Mouse (Mus musculus) 3T3-L1 (cell line): ENCODE data around the gene Scube2.

ENCODE experiments used
- DNase-seq: peaks from one replicate; pipeline ENCODE4 v3.0.0-alpha.2; 2015; ENCODE audit warnings: low read depth, low spot score

Scube2 gene

DNA sequence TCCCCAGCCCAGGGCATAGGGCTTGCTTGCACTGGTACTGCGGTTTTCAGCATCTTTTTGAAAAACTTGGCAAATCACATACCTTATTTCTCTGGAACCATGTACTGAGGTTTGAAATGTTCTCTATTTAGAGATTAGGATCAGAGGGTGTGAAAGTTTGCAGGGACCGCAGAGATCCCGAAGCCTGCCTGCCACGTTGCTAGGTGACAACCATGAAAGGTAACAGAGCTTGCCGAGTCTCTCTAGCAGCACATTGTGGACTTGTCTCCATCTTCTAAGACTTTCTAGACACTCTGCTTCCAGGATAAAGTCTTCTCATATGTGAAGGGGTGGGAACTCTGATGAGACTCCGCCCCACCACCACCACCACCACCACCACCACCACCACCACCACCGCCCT is 13.5 kb downstream of the Scube2 start:
- no peak for DNase-seq

DNA sequence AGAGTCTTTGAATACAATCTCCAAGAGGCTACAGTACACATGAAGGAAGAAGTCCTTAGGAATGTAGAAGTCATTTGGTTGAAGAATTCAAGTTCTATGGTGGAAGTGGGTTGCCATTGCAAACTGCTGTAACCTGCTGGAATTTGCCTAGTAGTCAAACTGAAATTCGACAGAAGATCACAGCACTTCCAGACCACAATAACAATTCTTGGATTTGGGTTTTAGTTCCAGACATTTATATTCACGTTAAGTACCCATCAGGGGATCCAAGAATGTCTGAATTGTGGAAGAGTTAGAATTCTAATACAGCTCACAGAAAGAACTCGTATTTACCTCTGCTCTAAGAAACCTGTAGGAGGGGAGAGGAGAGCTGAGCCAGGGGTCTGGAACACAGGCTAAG is 14.9 kb downstream of the Scube2 start:
- DNase-seq: no peak

- no peak for DNase-seq
Observed at GRCm38 (mm10) chr7:109849750-109850434, 15.6 kb downstream of the Scube2 start.

DNA sequence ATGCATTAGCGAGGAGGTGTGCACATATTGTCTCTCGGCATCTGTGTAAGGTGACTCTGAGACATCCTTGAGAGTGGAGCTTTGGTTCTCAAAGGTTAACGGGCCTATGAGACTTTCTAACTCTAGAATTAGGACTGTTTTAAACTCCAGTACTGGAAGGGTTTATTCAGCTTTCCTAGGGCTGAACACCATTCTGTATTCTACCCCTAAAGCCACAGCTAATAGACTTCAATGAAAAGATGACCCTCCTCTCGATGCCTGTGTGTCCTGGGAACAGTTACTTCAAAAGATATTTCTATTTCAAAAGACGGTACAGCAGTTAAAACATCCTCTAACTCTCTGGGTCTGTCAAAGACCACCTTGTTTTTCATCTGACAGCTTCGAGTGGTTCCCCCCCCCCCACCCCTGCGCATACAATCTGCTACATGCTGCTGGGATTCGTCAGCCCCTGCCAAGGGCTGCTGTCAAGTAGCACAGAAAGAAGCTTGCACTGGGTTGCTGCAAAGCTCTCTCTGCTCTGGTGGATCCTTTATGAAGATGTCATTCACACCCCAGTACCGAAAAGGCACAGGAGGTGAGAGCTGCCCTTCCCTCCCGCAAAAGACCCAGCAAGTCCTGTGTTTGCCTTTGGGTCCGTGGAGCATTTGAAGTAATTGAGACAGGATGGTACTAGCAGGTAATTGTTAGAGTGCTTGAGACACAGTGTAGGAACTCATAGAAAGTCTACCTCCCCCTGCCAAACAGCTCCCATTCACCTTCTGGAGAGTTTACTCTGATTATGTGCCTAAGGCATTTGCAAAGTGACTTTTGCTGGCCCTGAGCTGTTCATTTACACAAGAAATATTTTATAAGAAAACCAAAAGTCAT is 16.4 kb downstream of the Scube2 start:
- DNase-seq: no peak

GRCm38 (mm10) chr7:109844100-109844499 is 21.4 kb downstream of the Scube2 start:
- no peak for DNase-seq

GRCm38 (mm10) chr7:109841618-109842418 is 23.7 kb downstream of the Scube2 start:
- DNase-seq: no peak

- no peak for DNase-seq
Observed at GRCm38 (mm10) chr7:109841031-109841430, 24.4 kb downstream of the Scube2 start.

GRCm38 (mm10) chr7:109838613-109839012 is 26.9 kb downstream of the Scube2 start:
- DNase-seq: no peak

DNA sequence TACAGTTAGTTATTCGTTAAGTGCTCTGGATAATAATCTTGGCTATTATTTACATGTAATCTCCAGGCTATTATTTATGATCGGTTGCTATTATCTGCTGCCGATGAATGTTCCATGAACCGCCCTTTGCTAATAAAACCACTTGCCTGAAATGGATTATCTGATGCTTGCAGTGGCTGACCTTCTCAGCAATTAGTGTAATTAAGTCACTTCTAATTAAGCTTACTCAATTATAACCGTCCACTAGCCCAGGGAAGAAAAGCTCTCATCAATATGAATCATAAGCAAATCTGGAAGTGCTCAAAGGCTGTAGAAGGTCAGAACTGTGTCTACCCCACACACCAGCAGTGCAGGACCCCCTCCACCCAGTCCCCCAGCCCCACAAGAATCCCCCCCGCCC is 27.8 kb downstream of the Scube2 start:
- no peak for DNase-seq

DNA sequence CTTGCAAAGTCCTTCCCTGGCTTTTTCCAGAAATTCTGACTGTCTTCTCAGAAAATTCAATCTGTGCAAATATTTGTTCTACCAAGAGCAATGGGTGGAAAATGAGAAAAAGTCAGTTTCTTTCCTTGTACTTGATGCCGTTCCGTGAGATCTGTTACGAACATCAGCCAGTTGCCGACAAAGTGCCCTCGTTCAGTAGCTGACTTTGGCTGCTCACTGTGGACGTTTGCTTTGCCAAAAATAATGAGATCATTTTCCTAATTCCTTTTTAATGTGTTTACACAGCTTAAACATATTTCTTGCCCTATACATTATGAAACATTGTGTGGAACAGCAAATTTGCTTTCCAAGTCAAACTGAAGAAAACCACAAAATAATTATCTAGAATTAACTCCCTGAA is 30.6 kb downstream of the Scube2 start:
- no peak for DNase-seq

DNA sequence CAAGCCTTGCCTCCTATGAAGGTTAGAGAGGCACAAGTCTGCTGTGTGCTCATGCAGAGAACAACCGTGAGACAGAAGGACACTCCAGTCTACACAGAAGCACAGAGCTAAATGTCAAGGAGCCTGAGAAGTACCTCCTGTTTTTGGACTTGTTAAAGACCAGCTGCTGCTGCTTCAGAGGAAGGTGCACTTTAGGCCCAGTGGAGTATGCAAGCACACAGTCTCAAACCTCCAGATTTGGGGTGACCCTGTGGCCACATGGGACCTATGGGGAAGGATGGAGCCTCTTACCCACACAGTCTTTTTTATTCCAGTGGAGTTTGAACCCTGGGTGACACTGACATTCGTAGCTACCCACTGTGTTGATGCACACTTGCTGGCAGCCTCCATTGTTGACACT is 34.1 kb downstream of the Scube2 start:
- no peak for DNase-seq

DNA sequence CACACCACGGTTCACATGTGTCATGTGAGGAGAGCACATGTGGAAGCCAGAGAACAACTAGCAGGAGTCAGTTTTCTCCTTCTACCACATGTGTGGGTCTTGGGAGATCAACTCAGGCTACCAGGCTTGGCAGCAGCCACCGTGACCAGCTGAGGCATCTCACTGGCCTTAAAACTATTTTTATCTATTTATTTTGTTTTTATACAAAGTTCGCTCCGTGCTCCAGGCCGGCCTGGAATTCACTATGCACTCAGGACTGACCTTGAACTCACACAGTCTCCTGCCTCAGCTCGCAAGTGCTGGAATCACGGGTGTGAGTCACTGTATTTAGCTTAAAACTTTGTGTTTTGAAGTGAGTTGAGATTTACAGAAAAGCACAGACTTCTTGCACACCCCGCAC is 38.6 kb downstream of the Scube2 start:
- no peak for DNase-seq

- DNase-seq: no peak
Observed at GRCm38 (mm10) chr7:109825293-109825692, 40.2 kb downstream of the Scube2 start.

- DNase-seq: no peak
Observed at GRCm38 (mm10) chr7:109818600-109818999, 46.9 kb downstream of the Scube2 start.

DNA sequence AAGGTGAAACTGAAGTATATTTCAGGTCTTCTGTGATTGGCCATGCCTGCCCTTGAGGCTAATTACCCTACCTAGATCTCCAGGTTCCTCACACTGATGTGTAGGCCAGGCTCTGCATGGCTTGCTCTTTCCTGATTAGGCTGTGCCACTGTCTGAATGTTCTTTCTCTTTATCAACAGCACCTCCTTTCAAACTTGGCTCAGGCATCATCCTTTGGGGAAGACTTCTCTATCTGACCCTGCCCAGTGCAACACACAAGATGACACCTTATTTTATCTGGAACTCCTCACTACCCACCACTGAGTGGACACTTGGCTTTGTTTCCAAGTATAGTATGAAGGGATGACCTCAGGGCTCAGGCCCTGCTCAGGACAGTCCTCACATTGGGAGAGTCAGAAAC is 47.5 kb downstream of the Scube2 start:
- DNase-seq: no peak

- DNase-seq: no peak
Observed at GRCm38 (mm10) chr7:109813330-109814140, 51.9 kb downstream of the Scube2 start.

GRCm38 (mm10) chr7:109807616-109808485 is 57.6 kb downstream of the Scube2 start:
- DNase-seq: peak; percentile 53

- peak; percentile 45 for DNase-seq
Observed at GRCm38 (mm10) chr7:109804843-109805242, 60.6 kb downstream of the Scube2 start.

GRCm38 (mm10) chr7:109804355-109804754 is 61.1 kb downstream of the Scube2 start:
- no peak for DNase-seq

GRCm38 (mm10) chr7:109803516-109803915 is 62.0 kb downstream of the Scube2 start:
- no peak for DNase-seq
